Mouse (Mus musculus) myocyte (in vitro differentiated cells): ENCODE data around the gene Vmo1.

Experiments used
- CEBPB ChIP-seq: IDR thresholded peaks from 2 replicates; pipeline ENCODE4 v1.6.1; 2011; ENCODE audit warnings: mild to moderate bottlenecking, moderate library complexity; ENCODE audit not compliant: poor library complexity, insufficient read depth, severe bottlenecking
- E2F4 ChIP-seq: IDR thresholded peaks from one replicate; pipeline ENCODE4 v1.6.1; 2011; ENCODE audit warnings: mild to moderate bottlenecking, control low read depth, moderate library complexity; ENCODE audit not compliant: insufficient read depth
- MAX ChIP-seq: IDR thresholded peaks from one replicate; pipeline ENCODE4 v1.6.1; 2011; ENCODE audit warnings: low read depth, mild to moderate bottlenecking, control low read depth
- MYOD1 ChIP-seq, 3 experiments: IDR thresholded peaks; one replicate each; pipeline ENCODE4 v1.6.1; 2011; ENCODE audit warnings: control low read depth in 2 of 3, low read depth in 2 of 3, mild to moderate bottlenecking in 2 of 3, moderate library complexity in 1 of 3; ENCODE audit not compliant: insufficient read length in 2 of 3, control insufficient read depth in 1 of 3
- POLR2A ChIP-seq: IDR thresholded peaks from one replicate; pipeline ENCODE4 v1.6.1; 2011; ENCODE audit warnings: low read depth, mild to moderate bottlenecking, control low read depth, moderate library complexity; ENCODE audit not compliant: insufficient read length
- POLR2AphosphoS2 ChIP-seq: IDR thresholded peaks from one replicate; pipeline ENCODE4 v1.6.1; 2011; ENCODE audit warnings: low read depth, control low read depth; ENCODE audit not compliant: insufficient read length
- REST ChIP-seq: IDR thresholded peaks from one replicate; pipeline ENCODE4 v1.6.1; 2011; ENCODE audit warnings: mild to moderate bottlenecking, control low read depth, moderate library complexity; ENCODE audit not compliant: insufficient read depth, insufficient read length
- TCF12 ChIP-seq: IDR thresholded peaks from one replicate; pipeline ENCODE4 v1.6.1; 2011; ENCODE audit warnings: mild to moderate bottlenecking, control low read depth; ENCODE audit not compliant: poor library complexity, insufficient read depth, severe bottlenecking
- TCF3 ChIP-seq: IDR thresholded peaks from one replicate; pipeline ENCODE4 v1.6.1; 2011; ENCODE audit warnings: low read depth, control low read depth; ENCODE audit not compliant: insufficient read length
- USF1 ChIP-seq: IDR thresholded peaks from one replicate; pipeline ENCODE4 v1.6.1; 2011; ENCODE audit warnings: low read depth, mild to moderate bottlenecking, control low read depth, moderate library complexity

DNA sequence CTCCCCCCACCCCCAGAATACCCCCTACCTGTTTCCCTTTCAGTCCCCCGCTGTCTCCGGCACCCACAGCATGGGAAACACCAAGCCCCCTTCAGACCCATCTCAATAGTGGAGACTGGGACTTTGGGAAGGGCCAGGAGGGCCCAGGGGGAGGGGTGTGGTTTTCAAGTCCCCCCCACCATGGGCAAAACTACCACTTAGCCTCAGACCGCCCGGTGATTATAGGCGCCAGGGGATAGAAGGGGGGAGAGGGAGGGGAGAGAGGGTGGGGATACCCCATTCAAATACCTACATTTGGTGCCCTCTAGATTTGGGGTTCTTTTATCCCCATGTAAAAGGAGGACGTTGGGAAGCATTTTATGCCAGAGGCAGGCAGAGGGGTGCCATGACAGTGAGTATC is 18.4 kb upstream of the Vmo1 start, which contains the start of gene Gm40193:
- TF ChIP-seq POLR2A (no peak), USF1 (no peak), MYOD1 (IDR thresholded peaks at IDR 0.05; ENCODE audit: control insufficient read depth in 1 of 3, insufficient read length in 2 of 3, low read depth in 2 of 3) (no peak), POLR2AphosphoS2 (no peak), CEBPB (no peak), E2F4 (no peak), MAX (no peak), TCF12 (no peak), REST (no peak), TCF3 (no peak)
